Mouse (Mus musculus) midbrain, embryonic 10.5 days (tissue): ENCODE data around the gene Sprtn. TPM values are rescaled to one million over a fixed set of nuclear protein-coding genes. Genes with fewer than 3 reads are reported as not detected.

Experiments used
- DNase-seq: peaks from one replicate; pipeline ENCODE4 v3.0.0-alpha.2; 2017; ENCODE audit warnings: low spot score
- H3K27ac ChIP-seq: fragments of 300-500 bp; sonication (generic); replicated peaks from 2 replicates; pipeline ENCODE4 v1.5.1; 2016; ENCODE audit warnings: mild to moderate bottlenecking
- H3K27me3 ChIP-seq: fragments of 300-500 bp; sonication (generic); 2 replicates; pipeline ENCODE4 v1.6.1; 2016; ENCODE audit warnings: low read depth, mild to moderate bottlenecking; ENCODE audit not compliant: poor library complexity, severe bottlenecking
- H3K36me3 ChIP-seq: fragments of 300-500 bp; sonication (generic); 2 replicates; pipeline ENCODE4 v1.6.1; 2016; ENCODE audit warnings: mild to moderate bottlenecking, moderate library complexity
- H3K4me1 ChIP-seq: fragments of 300-500 bp; sonication (generic); 2 replicates; pipeline ENCODE4 v1.6.1; 2016
- H3K4me3 ChIP-seq: fragments of 300-500 bp; sonication (generic); 2 replicates; pipeline ENCODE4 v1.5.1; 2016; ENCODE audit warnings: mild to moderate bottlenecking, moderate library complexity
- H3K9me3 ChIP-seq: fragments of 300-500 bp; sonication (generic); replicated peaks from 2 replicates; pipeline ENCODE4 v1.6.1; 2016; ENCODE audit warnings: mild to moderate bottlenecking
- WGBS: fragments of 180-500 bp; shearing (Covaris S2); methylation state at CpG from one replicate; pipeline ENCODE4 v1.1.7; 2016; 5-methylcytosine and 5-hydroxymethylcytosine counted together
- polyA plus RNA-seq: library from polyadenylated mRNA; unstranded; fragments of >200 nt; fragmentation: Nextera tagmentation; extraction: Ambion mirVana; gene quantifications from 2 replicates; pipeline ENCODE4 v1.2.1, GENCODE M21; 2016

Sprtn gene
- polyA plus RNA-seq, 1 experiment from 2014 or later = 10.6 TPM

DNA sequence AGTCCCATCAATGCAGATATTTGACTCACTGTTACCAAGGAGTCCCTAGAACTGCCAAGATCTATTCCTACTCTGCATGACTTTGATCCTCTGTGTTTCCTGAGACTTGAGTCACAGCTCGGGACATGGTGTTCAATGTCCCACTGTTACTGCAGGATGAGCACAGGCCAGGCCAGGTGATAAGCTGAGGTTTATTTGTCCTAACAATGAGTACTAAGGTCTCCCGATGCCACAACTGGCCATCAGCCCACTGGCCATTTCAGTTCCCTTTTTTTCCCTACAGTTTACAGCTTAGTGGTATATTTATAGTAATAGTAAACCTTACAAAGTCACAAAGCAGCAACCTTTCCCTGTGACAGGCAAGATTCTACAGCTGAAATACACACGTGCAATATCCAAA lies 34.7 kb downstream of the Sprtn start:
- no peak for DNase-seq
- Histone ChIP-seq H3K4me3 (no peak overlapping the region), H3K36me3 (peaks cover 57% of the 10 kb centered on the region), H3K27me3 (no peaks in the 10 kb centered on the region), H3K27ac (no peak overlapping the region), H3K4me1 (no peaks in the 10 kb centered on the region), H3K9me3 (0 out of 2 replicates have a peak, but pooled peaks cover 4% of the 10 kb centered on the region)
- WGBS = 90% methylated on average over 3 of the region's 3 CpGs

DNA sequence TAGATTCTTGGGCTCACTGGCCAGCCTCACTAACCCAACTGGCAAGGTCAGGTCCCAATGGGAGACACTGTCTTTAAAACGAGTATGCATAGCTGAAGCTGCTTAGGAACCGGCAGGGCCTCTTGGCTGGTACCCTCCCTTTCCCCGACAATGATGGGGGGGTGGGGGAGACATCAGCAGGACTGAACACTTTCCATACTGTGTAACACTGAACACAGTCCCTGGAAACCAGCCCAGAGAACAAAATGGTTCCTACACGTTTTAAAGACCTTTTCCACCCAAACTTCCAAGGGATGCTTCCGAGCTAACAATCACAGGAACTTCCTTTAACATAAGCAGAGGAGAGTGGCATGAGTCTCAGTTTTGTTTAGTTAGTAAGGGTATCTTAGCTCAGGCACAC lies 37.4 kb downstream of the Sprtn start:
- H3K36me3 ChIP-seq = peaks cover 66% of the 10 kb centered on the region
- no peak for DNase-seq
- H3K27me3 ChIP-seq = no peaks in the 10 kb centered on the region
- no peaks in the 10 kb centered on the region for H3K4me1 ChIP-seq
- H3K9me3 ChIP-seq = 0 out of 2 replicates have a peak, but pooled peaks cover 4% of the 10 kb centered on the region
- 90% methylated on average over 5 of the region's 5 CpGs for WGBS
- H3K27ac ChIP-seq = no peak overlapping the region
- no peak overlapping the region for H3K4me3 ChIP-seq

DNA sequence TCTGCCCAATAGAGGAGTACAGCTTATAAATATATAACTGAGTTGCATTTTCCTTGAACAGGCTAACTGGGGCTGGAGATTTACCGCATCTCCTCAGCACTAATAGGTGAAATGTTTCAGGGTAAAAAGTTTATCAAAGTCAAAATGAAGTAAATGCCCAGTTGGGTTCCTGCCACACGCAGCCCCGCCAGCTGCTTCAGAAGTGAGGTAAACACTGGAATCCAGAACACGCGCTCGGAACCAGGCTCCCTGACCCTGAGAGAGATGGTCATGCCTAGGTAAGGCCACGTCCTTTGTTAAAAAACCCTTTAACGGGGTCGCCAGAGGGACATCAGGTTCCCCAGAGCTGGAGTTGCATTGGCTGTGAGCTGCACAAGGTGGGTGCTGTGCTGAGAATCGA lies 39.0 kb downstream of the Sprtn start:
- peaks cover 68% of the 10 kb centered on the region for H3K36me3 ChIP-seq
- H3K4me1 ChIP-seq = no peaks in the 10 kb centered on the region
- H3K9me3 ChIP-seq = no peaks in the 10 kb centered on the region
- no peak for DNase-seq
- H3K4me3 ChIP-seq = no peak overlapping the region
- 98% methylated on average over 10 of the region's 10 CpGs for WGBS
- no peaks in the 10 kb centered on the region for H3K27me3 ChIP-seq
- H3K27ac ChIP-seq = no peak overlapping the region

DNA sequence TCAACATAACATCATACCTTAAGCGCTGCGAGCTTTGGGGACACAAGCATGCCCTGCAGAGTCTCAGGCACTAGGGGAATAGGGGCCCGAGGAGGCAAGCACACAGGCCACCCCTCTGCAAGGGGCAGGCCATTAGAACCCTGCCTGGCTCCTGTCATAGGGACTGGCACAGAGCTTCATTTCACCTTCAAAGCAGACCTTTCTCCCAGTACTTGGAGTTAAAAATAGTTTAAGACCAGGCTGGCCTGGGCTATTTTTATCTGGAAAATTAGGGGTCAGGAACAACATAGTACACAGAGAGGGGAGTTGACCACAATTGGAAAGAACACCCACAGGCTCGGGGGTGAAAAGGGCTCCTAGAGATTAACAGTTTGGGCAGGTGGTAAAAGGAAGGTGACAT lies 39.6 kb downstream of the Sprtn start:
- H3K36me3 ChIP-seq = peaks cover 71% of the 10 kb centered on the region
- no peak overlapping the region for H3K27ac ChIP-seq
- no peak for DNase-seq
- 92% methylated on average over 4 of the region's 4 CpGs for WGBS
- H3K4me3 ChIP-seq = no peak overlapping the region
- H3K9me3 ChIP-seq = no peaks in the 10 kb centered on the region
- no peaks in the 10 kb centered on the region for H3K4me1 ChIP-seq
- H3K27me3 ChIP-seq = no peaks in the 10 kb centered on the region

DNA sequence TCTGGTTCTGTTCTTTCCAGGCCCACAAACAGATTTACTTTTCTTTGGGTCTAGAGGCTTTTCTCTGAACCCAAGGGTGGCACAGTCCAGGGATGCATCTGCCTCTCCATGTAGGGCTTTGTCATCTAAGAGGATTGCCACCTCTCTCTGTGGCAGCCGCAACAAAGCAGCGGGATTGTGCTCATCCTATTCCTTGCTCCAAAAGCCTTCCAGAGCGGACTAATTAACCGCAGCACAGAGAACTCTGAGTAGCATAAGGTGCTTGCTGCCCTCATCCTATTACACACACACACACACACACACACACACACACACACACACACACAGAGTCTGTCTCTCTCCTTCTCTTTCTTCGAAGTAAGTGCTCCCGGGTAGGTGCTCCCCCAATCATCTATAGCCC lies 46.1 kb downstream of the Sprtn start:
- peaks cover 56% of the 10 kb centered on the region for H3K36me3 ChIP-seq
- H3K4me1 ChIP-seq = peaks cover 42% of the 10 kb centered on the region
- H3K27me3 ChIP-seq = no peaks in the 10 kb centered on the region
- H3K27ac ChIP-seq = no peak overlapping the region
- H3K4me3 ChIP-seq = no peak overlapping the region
- H3K9me3 ChIP-seq = no peaks in the 10 kb centered on the region
- no peak for DNase-seq
- WGBS = 91% methylated on average over 6 of the region's 6 CpGs

DNA sequence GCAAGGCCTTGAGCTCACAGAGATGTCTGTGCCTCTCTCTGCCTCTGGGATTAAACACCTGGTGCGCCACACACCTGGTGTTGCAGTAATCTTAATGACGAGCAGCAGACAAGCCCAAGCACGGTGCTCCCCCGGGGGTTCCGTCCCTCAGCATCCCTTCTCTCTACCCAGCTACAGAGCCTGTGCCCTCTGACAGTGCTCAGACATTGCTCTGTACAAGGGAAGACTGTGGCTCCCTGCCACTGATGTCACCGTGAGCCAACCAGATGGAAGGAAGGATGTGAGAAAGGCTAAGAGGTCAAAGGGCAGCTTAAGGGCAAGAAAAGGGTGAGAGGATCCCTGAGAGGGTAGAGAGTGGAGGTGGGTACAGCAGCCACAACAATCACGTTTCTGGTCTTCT lies 46.7 kb downstream of the Sprtn start:
- no peak for DNase-seq
- no peaks in the 10 kb centered on the region for H3K9me3 ChIP-seq
- no peak overlapping the region for H3K27ac ChIP-seq
- 0 out of 2 replicates have a peak overlapping the region, but pooled peaks have one; percentile 7 for H3K4me3 ChIP-seq
- no peaks in the 10 kb centered on the region for H3K27me3 ChIP-seq
- H3K36me3 ChIP-seq = peaks cover 50% of the 10 kb centered on the region
- 58% methylated on average over 7 of the region's 7 CpGs for WGBS
- H3K4me1 ChIP-seq = peaks cover 42% of the 10 kb centered on the region

DNA sequence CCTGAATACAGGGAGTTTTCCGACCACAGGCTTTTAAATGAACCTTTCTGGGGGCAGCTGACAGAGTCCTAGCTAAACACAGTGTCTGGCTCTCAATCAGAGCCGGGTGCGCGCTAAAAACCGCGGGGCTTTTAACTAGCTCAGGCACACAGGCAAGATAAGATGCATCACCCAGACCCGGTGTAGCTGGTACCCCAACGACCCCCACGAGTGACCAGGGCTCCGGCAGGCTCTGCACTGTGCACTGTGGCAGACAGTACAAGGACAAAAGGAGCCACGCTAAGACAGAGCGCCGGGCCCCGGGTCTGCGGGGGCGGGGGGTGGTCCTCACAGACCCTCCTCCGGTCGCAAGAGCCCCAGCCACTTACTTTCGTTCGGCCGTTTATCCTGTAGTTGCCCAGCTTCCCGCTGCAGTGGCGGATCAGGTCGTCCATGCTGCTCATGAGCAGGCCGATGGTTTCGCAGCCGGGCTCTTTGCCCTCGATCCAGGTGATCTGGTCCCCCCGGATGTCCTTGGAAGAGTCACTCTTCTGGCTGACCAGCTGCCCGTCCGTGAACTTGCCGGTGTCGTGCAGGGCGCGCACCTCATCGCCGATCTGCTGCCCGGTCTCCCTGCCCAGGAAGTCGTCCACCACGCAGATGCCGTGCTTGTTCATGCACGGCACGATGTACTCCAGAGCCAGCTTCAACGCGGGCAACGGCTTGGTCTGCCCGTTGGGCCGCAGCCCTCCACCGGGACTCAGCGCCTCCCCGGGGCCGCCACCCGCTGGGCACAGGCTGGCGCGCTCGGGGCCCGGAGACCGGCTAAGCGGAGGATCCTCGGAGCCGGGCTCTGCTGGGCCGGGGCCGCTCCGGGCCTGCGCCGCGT lies 50.4 kb downstream of the Sprtn start:
- H3K36me3 ChIP-seq = peaks cover 21% of the 10 kb centered on the region; the same call in 1 of the 2 replicates
- H3K4me1 ChIP-seq = peaks cover 57% of the 10 kb centered on the region
- DNase-seq = peak; percentile 68
- under 1% methylated on average over 67 of the region's 67 CpGs for WGBS
- H3K27me3 ChIP-seq = no peaks in the 10 kb centered on the region
- peak overlapping the region; percentile 95 for H3K4me3 ChIP-seq
- peak overlapping the region; percentile 90 for H3K27ac ChIP-seq
- no peaks in the 10 kb centered on the region for H3K9me3 ChIP-seq

DNA sequence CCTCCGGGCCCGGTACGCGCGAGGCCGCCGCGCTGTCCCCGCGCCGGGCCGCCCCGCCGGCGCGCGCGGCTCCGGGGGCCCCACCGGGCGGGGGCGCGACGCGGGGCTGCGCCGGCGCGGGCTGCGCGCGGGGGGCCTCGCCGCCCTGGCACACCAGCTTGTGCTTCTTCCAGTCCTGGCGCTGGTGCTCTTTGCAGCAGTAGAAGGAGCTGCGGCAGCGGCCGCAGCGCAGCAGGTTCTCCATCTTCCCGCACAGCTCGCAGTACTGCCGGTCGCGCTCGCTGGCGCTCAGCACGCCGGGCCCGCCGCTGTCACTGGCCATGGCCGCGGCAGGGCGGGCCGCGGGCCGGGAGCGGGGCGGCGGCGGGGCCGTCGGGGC lies 51.0 kb downstream of the Sprtn start:
- peaks cover 17% of the 10 kb centered on the region; the same call in 1 of the 2 replicates for H3K36me3 ChIP-seq
- peak overlapping the region; percentile 90 for H3K27ac ChIP-seq
- H3K4me3 ChIP-seq = peak overlapping the region; percentile 95
- peaks cover 51% of the 10 kb centered on the region for H3K4me1 ChIP-seq
- DNase-seq = peak; percentile 47
- no peaks in the 10 kb centered on the region for H3K27me3 ChIP-seq
- no peaks in the 10 kb centered on the region for H3K9me3 ChIP-seq
- 4% methylated on average over 58 of the region's 62 CpGs for WGBS

DNA sequence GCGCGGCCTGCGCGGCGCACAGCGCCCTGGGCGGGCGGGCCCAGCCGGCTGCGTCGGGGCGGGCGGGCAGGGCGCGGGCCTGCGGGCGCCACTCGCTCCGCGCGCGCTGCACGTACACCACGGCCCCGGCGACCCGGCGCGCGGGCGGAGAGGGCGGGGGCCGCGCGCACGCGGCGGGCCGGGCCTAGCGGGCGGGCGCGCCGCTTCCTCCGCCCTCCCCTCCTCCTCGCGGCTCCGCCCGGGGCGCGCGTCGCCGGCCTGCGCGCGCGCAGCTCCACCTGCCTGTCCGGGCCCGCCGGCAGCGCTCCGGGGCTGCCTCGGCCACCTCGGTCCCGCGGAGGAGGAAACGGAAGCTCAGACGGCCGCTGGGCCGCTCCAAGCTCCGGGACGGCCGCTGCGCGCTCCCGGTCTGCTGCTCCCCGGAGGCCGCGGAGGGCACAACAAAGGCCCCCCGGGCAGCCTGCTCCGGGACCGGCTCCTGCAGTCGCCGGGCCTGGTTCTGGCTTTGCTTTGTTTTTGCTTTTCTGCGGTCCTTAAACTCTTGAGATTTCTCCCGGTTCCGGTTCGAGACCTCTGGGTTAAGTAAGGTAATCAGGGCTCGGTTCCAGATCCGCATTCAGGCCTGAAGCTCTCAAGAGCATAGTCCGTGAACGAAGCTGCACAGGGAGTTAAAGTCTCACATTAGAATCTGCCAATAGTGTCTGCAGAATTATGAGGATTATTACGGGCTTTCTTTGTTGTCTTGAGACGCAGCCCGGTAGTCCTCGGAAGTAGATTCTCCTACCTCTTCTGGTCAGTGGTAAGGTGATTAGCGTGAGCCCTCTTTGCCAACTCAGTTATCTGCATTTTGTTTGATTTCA lies 51.8 kb downstream of the Sprtn start, which contains the start of gene Egln1:
Gene Egln1, minus strand, starts transcription at position 116 of the 860 bp plus-strand sequence.
- Histone ChIP-seq H3K27ac (peak within 1 kb of the TSS; percentile 90), H3K27me3 (no peaks in the 10 kb centered on the region), H3K9me3 (no peaks in the 10 kb centered on the region), H3K4me1 (peaks cover 46% of the 10 kb centered on the region), H3K4me3 (peak within 1 kb of the TSS; percentile 95), H3K36me3 (peaks cover 10% of the 10 kb centered on the region; the same call in 1 of the 2 replicates)
- 8% methylated on average over 76 of the region's 98 CpGs for WGBS
- DNase-seq = peak; percentile 82

DNA sequence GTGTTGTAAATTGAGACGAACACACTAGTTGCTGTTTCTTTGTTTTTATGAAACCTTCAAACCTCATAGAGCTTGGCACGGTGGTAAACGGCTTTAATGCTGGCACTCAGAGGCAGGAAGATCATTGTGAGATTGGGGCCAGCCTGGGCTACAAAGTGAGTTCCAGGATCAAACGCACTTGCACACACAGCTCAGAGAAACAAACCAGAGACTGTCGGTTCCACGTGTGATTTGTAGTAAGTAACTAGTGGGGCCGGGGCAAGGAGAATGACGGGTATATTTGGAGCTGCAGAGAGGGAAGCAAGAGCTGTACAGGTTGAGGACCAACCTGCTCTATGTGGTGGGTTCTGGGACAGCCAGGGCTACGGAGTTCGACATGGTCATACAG lies 52.4 kb downstream of the Sprtn start:
- 0 out of 2 replicates have a peak, but pooled peaks cover 3% of the 10 kb centered on the region for H3K36me3 ChIP-seq
- H3K4me1 ChIP-seq = peaks cover 39% of the 10 kb centered on the region
- no peaks in the 10 kb centered on the region for H3K27me3 ChIP-seq
- H3K9me3 ChIP-seq = no peaks in the 10 kb centered on the region
- 52% methylated on average over 10 of the region's 10 CpGs for WGBS
- peak overlapping the region; percentile 95 for H3K4me3 ChIP-seq
- peak; percentile 26 for DNase-seq
- H3K27ac ChIP-seq = peak overlapping the region; percentile 90

DNA sequence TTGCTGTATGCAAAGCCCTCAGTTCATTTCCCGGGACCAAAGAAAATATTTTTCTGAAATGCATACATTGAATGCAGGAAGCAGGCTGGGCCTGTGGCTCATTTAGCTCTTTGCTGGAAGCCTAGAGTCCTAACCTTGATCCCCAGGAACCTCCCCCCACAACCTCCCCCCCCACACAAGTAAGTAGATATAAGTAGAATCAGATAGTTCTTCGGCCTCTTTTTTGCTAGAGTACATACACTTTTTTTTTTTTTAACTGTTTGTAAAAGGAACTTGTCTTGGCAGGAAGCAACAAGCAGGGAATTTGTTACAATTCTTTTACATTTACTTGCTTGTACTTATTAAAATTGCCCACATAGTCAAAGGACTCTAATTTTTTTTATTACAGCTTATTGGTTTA lies 53.2 kb downstream of the Sprtn start:
- WGBS = 85% methylated on average over 2 of the region's 2 CpGs
- Histone ChIP-seq H3K36me3 (no peaks in the 10 kb centered on the region), H3K4me3 (peak overlapping the region; percentile 95), H3K27ac (no peak overlapping the region; the same call in 1 of the 2 replicates), H3K27me3 (no peaks in the 10 kb centered on the region), H3K9me3 (no peaks in the 10 kb centered on the region), H3K4me1 (peaks cover 31% of the 10 kb centered on the region)
- DNase-seq = no peak

DNA sequence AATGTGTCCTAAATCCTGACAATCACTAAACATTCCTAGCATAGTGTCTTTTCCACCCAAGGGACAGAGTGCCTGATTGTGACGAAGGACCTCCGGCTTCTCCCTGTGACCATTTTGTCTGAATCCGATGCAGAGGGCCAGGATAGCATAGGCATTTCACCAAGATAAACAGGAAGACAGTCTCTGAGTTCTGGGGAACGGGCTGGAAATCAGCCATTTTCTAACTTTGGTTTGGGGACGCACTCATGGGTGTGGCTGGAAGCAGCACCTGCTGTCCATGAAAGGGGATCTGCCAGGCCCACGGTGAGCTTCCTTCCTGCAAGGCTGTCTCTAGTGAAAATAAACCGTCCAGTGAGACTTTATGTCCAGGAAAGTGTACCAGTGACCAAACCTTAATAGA lies 55.5 kb downstream of the Sprtn start:
- no peak overlapping the region for H3K4me3 ChIP-seq
- 85% methylated on average over 7 of the region's 7 CpGs for WGBS

More for the DNA sequence above, 55.5 kb downstream of the Sprtn start:
- Histone ChIP-seq H3K36me3 (no peaks in the 10 kb centered on the region), H3K27me3 (no peaks in the 10 kb centered on the region), H3K4me1 (peaks cover 17% of the 10 kb centered on the region), H3K27ac (no peak overlapping the region), H3K9me3 (no peaks in the 10 kb centered on the region)
- no peak for DNase-seq
